Mouse (Mus musculus): ENCODE data around the gene Gm11992. TPM values are rescaled to one million over a fixed set of nuclear protein-coding genes. Genes with fewer than 3 reads are reported as not detected.
A peak's percentile ranks its signal among the peaks of the same experiment; 100 is the strongest.

Gene Gm11992
- total RNA-seq, 1 experiment from 2014 or later: 0.18 TPM

DNA sequence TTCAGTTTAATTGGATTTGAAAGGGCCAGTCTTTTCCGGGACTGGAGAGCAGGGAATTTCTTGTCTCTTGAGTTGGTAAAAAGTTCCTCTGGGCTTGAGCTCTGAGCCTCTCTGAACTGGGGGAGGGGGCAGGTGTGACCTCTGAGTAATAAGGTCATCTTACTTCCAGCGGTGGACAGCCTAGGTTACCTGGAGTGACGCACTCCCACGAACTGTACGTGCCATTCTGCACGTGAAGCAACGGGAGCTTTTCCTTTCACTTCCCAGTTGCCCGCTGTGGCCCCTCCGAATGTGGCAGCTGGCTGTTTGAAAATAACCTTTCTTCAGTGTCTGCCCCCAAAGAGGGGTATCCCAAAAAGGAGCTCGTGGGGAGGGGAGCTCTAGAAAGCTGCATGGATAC, 67.7 kb downstream of the Gm11992 start:
- no peak for DNase-seq

- no peak for DNase-seq
Observed at GRCm38 (mm10) chr11:9116916-9117315, 68.5 kb downstream of the Gm11992 start.

- peak; percentile 84 for DNase-seq
Observed at GRCm38 (mm10) chr11:9117358-9118049, 69.1 kb downstream of the Gm11992 start.

DNA sequence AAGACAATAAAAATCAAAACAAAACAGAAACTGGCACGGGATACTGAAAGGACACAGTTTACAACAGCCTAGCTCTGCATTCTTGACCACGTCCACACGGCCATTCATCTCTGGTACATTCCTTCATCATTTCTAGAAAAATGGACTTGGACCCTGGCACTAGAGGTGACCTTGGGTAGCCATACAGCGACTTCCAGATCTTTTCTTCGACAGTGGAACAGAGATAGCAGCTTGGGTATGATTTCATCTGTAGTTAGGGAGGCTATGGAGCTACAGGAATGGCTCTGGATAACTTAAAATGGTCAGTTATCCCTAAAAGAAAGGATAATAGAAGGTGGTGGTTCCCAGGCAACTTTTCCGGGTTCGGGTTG, 69.6 kb downstream of the Gm11992 start, which contains the start of gene Upp1:
Gene Upp1 (plus strand): TSS at position 54 of the 371 bp plus-strand sequence.
- no peak for DNase-seq

GRCm38 (mm10) chr11:9118421-9119121, 70.2 kb downstream of the Gm11992 start:
- DNase-seq: peak; percentile 62

Other genes starting within 250 kb of the Gm11992 start
- gene Pkd1l1, start 75.3 kb upstream of the Gm11992 start, total RNA-seq (2021): 0.06 TPM in 1 of 2 replicates, not detected in the other
- 10.9 and 13.6 TPM in 2 replicates for gene Hus1, start 37.4 kb upstream of the Gm11992 start, total RNA-seq (2021)
- not detected in 2 replicates for gene Sun3, start 397 bp downstream of the Gm11992 start, total RNA-seq (2021)
- gene Upp1, start 69.5 kb downstream of the Gm11992 start, total RNA-seq (2021): 7.9 and 9.1 TPM in 2 replicates
- 0.27 TPM in 1 of 2 replicates, not detected in the other for gene Abca13, start 143.3 kb downstream of the Gm11992 start, total RNA-seq (2021)

Measured in adrenal gland, postnatal 25 days (tissue).